Mouse (Mus musculus) heart, embryonic 11.5 days (tissue): Measurements from ENCODE around the gene Cpsf2. TPM values are rescaled to one million over a fixed set of nuclear protein-coding genes. Genes with fewer than 3 reads are reported as not detected.
"Not testable (repeated sequence)": the region's sequence is repeated elsewhere in the genome, so short reads cannot be mapped to it uniquely, and the experiment has no call there.

Source experiments
- ATAC-seq: fragments of 200-750 bp; cut with Nextera tagmentation; replicated peaks from 2 replicates; pipeline ENCODE4 v1.8.0; 2017; ENCODE audit warnings: moderate library complexity; ENCODE audit not compliant: insufficient number of reproducible peaks, low FRiP score, low TSS enrichment
- H3K27ac ChIP-seq: fragments of 300-500 bp; sonication (generic); 2 replicates; pipeline ENCODE4 v1.5.1; 2014; ENCODE audit warnings: mild to moderate bottlenecking, low read depth, low read length
- H3K27me3 ChIP-seq: fragments of 300-500 bp; sonication (generic); 2 replicates; pipeline ENCODE4 v1.6.1; 2014; ENCODE audit warnings: mild to moderate bottlenecking, low read length, mixed read lengths; ENCODE audit not compliant: control insufficient read depth, insufficient read depth
- H3K36me3 ChIP-seq: fragments of 300-500 bp; sonication (generic); 2 replicates; pipeline ENCODE4 v1.6.1; 2014; ENCODE audit warnings: mild to moderate bottlenecking, low read length, moderate library complexity, mixed read lengths; ENCODE audit not compliant: control insufficient read depth, insufficient read depth
- H3K4me1 ChIP-seq: fragments of 300-500 bp; sonication (generic); 2 replicates; pipeline ENCODE4 v1.6.1; 2014; ENCODE audit warnings: low read length; ENCODE audit not compliant: control insufficient read depth, insufficient read depth
- H3K4me2 ChIP-seq: fragments of 300-500 bp; sonication (generic); 2 replicates; pipeline ENCODE4 v1.6.1; 2014; ENCODE audit warnings: mild to moderate bottlenecking, moderate library complexity
- H3K4me3 ChIP-seq: fragments of 300-500 bp; sonication (generic); 2 replicates; pipeline ENCODE4 v1.5.1; 2014; ENCODE audit warnings: low read depth, low read length
- H3K9ac ChIP-seq: fragments of 300-500 bp; sonication (generic); 2 replicates; pipeline ENCODE4 v1.6.1; 2014; ENCODE audit warnings: mild to moderate bottlenecking, low read depth, low read length, moderate library complexity
- H3K9me3 ChIP-seq: fragments of 300-500 bp; sonication (generic); replicated peaks from 2 replicates; pipeline ENCODE4 v1.6.1; 2016; ENCODE audit warnings: low read length; ENCODE audit not compliant: control insufficient read depth
- WGBS: fragments of 180-500 bp; shearing (Covaris S2); extraction: QIAGEN DNeasy Blood & Tissue Kit; methylation state at CpG from one replicate; pipeline ENCODE4 v1.1.7; 2014; ENCODE audit not compliant: insufficient replicate concordance; 5-methylcytosine and 5-hydroxymethylcytosine counted together
- polyA plus RNA-seq: library from polyadenylated mRNA; unstranded; fragments of >200 nt; fragmentation: Nextera tagmentation; extraction: Ambion mirVana; gene quantifications from 2 replicates; pipeline ENCODE4 v1.2.1, GENCODE M21; 2014

The Cpsf2 gene
- polyA plus RNA-seq, result 26.3 and 31.5 TPM in 2 replicates

DNA sequence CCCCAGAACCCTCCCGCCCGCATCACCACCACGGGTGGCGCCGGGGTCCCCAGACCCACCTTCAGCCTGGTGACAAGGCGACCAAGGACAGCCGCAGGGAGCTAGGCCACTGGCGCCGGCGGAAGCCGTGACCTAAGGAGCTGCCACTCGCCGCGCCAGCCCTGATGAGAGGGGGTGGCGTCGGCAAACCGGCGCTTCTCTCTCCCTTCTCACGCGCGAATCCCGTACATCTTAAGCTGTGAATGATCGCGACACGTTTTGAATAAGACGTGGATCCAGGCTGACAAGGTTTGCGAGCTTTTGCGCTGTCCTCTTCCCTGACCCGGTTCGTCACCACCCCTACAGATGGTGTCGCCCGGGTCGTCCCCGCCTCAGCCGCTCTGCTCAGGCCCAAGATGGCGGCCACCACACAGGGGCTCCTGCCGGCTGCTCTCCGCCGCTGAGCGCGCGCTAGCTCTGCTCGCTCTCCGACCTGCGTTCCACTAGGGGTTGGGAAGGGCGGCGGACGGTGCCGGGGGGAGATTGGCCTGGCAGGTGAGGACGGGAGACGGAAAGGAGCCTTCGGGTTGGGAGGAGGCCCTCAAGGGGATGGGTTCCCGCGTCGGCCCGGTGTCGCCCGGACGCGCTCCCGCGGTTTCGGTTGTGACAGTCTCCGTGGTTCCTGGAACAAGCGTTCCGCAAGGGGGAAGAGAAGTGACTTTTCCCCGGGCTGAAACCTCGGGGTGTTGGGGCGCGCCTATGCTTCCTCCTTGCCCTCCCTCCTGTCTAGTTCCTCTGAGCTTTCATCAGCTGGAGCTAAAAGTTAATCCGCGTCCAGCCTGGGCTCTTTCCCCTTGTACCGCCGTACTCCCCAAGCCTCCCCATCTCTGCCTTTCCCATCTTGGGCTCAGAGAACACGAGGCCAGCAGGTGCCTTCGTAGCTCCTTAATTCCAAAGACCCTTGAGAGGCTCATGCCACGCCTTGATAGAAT lies at the start of gene Cpsf2:
TSS of gene Cpsf2 (plus strand) at position 388 of the 971 bp plus-strand sequence.
- peak within 1 kb of the TSS; percentile 87 for H3K4me2 ChIP-seq
- H3K4me1 ChIP-seq, result peaks cover 15% of the 10 kb centered on the region
- H3K9ac ChIP-seq, result peak within 1 kb of the TSS; percentile 96
- ATAC-seq, result peak; percentile 94
- no peaks in the 10 kb centered on the region for H3K9me3 ChIP-seq
- peak within 1 kb of the TSS; percentile 96 for H3K4me3 ChIP-seq
- no peaks in the 10 kb centered on the region for H3K27me3 ChIP-seq
- WGBS, result under 1% methylated on average over 77 of the region's 77 CpGs
- H3K27ac ChIP-seq, result peak within 1 kb of the TSS; percentile 89
- no peaks in the 10 kb centered on the region for H3K36me3 ChIP-seq

DNA sequence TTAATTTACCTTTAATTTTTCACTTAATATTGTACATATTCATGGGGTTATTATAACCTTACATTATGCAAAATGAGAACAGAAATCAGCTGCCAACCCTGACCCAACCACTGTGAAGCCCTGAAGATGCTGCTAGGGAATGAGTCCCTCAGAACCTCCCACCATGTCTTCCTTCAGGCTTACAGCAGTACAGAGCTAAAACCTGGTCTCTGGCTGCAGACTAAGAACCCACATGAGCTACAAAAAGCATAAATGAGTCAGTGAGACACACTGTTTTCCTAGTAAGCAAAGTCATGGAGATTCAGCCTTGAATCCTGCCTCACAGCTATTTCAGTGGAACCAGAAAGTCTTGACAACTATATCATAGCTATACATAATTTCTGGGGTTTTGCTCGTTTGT lies 47.4 kb upstream of the Cpsf2 start:
- Histone ChIP-seq H3K27ac (no peak overlapping the region), H3K9ac (no peak overlapping the region), H3K4me1 (no peaks in the 10 kb centered on the region), H3K36me3 (peaks cover 8% of the 10 kb centered on the region), H3K9me3 (no peaks in the 10 kb centered on the region), H3K27me3 (no peaks in the 10 kb centered on the region), H3K4me2 (no peak overlapping the region), H3K4me3 (no peak overlapping the region)
- WGBS, result 58% methylated on average over 1 of the region's 1 CpGs
- no peak for ATAC-seq

DNA sequence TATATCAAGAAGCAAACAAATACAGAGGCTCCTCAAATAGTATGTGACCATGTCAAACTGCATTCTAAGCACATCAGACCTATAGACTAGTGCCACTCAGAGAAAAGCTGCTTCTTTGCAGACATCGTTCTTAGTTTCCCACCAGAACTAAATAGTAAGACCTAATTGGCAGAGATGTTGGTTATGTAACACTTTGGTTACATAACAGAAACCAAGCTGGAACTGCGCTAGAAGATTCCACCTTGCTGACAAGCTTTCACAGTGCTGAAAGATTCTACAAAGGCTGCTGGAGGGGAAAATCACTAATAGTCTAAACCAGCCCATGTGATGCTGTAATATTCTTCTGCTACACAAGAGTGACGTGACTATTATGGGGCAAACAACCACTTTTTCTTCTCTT lies 40.6 kb upstream of the Cpsf2 start:
- H3K27ac ChIP-seq, result no peak overlapping the region
- H3K4me3 ChIP-seq, result no peak overlapping the region
- H3K36me3 ChIP-seq, result peaks cover 13% of the 10 kb centered on the region
- no peaks in the 10 kb centered on the region for H3K27me3 ChIP-seq
- ATAC-seq, result no peak
- no peak overlapping the region for H3K9ac ChIP-seq
- 91% methylated on average over 3 of the region's 3 CpGs for WGBS
- H3K4me1 ChIP-seq, result no peaks in the 10 kb centered on the region
- H3K9me3 ChIP-seq, result no peaks in the 10 kb centered on the region
- no peak overlapping the region for H3K4me2 ChIP-seq

DNA sequence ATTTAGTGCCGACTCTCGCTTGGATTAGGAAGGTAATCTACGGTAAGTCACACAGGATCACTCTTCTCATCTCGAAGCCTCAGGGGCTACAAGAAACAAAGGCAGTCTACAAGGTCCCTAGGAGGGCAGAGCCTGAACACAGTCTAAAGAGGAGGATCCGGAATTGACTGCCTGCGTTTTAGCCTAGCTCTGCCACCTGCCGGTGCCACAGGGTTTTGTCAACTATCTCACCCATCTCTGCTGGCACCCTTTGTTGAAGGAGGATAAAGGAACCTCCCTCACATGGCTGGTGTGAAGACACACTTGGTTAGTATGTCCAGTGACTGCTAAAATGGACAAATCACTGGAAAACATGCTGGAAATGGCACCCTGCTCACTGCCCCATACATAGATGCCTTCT lies 38.2 kb upstream of the Cpsf2 start:
- H3K27me3 ChIP-seq, result no peaks in the 10 kb centered on the region
- no peak overlapping the region for H3K4me3 ChIP-seq
- no peak overlapping the region for H3K27ac ChIP-seq
- peaks cover 24% of the 10 kb centered on the region for H3K36me3 ChIP-seq
- WGBS, result 93% methylated on average over 7 of the region's 7 CpGs
- no peak overlapping the region for H3K4me2 ChIP-seq
- H3K9me3 ChIP-seq, result no peaks in the 10 kb centered on the region
- no peaks in the 10 kb centered on the region for H3K4me1 ChIP-seq
- H3K9ac ChIP-seq, result no peak overlapping the region
- ATAC-seq, result no peak

DNA sequence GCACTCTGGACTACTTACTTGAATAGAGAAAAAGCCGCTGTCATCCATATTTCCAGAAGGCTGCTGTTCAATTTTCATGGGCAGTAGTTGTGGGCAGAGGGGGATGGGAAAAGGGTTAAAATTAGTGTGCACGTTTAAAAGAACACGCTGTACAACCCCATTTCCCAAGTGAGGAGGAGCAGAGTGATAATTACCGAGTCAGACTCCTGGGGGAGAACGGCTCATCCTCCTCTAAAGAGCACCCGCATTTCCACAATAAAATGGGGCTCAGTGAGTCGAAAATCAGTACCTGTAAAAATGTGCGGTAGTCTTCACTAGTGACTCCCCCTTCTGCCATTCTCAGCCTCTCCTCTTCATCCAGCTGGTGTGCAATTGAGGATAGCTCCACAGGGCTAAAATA lies 27.8 kb upstream of the Cpsf2 start:
- Histone ChIP-seq H3K27ac (no peak overlapping the region), H3K27me3 (no peaks in the 10 kb centered on the region), H3K36me3 (peaks cover 19% of the 10 kb centered on the region), H3K9me3 (no peaks in the 10 kb centered on the region), H3K4me1 (no peaks in the 10 kb centered on the region), H3K4me3 (no peak overlapping the region), H3K4me2 (no peak overlapping the region), H3K9ac (no peak overlapping the region)
- ATAC-seq, result no peak
- 89% methylated on average over 8 of the region's 8 CpGs for WGBS

DNA sequence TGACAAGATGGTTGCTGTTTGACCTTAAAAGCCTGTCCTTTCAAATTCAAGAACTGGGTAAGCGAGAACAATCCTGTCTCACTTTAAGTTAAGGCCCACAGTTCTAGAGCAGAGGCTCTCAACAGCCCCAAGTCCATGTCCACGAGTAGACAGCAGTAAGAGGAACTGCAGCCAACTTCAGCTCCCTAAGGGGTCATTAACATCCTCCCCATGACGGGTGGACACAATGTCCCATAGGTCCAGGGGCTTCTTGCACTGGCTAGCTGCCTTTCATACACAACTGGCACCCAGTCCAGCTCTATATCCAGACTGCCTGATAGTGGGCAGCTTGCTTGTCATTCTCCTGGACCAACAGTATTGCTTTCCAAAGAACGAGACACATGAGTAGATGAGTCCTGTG lies 27.0 kb upstream of the Cpsf2 start:
- H3K4me1 ChIP-seq, result no peaks in the 10 kb centered on the region
- no peaks in the 10 kb centered on the region for H3K9me3 ChIP-seq
- H3K4me3 ChIP-seq, result no peak overlapping the region
- WGBS, result 79% methylated on average over 4 of the region's 4 CpGs
- H3K27me3 ChIP-seq, result no peaks in the 10 kb centered on the region
- H3K27ac ChIP-seq, result no peak overlapping the region
- no peak overlapping the region for H3K4me2 ChIP-seq
- H3K9ac ChIP-seq, result no peak overlapping the region
- peaks cover 19% of the 10 kb centered on the region for H3K36me3 ChIP-seq
- ATAC-seq, result no peak

DNA sequence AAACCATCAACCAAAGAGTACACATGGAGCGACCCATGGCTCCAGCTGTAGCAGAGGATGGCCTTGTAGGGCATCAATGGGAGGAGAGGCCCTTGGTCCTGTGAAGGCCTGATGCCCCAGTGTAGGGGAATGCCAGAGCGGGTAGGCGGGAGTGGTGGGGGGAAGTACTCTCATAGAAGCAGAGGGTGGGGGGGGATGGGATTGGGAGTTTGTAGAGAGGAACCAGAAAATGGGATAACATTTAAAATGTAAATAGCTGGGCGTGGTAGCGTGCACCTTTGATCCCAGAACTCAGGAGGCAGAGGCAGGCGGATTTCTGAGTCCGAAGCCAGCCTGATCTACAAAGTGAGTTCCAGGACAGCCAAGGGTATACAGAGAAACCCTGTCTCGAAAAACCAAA lies 20.0 kb upstream of the Cpsf2 start:
- not testable (repeated sequence) for ATAC-seq, H3K4me3 ChIP-seq, H3K27me3 ChIP-seq, H3K36me3 ChIP-seq, H3K9ac ChIP-seq, H3K4me1 ChIP-seq, H3K9me3 ChIP-seq, H3K27ac ChIP-seq, H3K4me2 ChIP-seq
- WGBS, result 86% methylated on average over 8 of the region's 8 CpGs

DNA sequence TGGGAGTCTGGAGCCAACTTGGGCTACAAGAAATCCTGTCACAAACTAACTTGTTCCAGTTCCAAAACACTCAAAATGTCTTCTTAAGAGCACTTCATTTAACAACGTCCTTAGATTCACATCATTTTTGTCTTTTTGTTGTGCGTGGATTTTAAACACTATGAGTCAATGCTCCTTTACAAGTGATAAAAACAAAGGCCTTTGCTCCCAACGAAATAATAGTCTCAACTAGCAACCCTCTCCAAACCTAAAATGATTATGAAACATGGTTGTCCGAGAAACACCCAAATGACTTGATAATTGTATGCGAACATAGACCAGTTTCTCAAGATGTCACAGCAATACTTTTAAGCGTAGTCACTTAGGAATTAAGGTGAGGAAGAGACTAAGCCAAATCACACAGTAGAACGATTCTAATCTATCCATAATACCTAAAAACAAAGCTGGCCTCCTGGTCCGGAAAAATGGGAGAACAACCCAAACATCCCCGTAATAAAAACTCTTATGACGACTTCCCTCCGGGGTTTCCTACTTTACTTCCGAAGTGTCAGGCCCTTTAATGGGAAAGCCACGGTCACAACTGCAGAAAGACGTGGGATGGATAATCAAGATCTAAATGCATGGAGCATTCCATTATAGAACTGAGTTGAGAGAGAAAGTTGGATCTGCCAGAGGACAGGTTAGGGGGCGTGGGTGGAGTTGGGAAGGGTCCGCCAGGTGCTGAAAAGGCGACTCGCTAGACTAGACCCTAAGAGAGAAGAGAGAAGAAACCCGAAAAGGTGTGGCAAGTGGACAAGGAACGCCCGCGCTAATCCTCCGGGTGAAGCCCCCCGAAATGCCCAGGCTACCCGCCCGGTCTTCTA lies 18.5 kb upstream of the Cpsf2 start:
- Histone ChIP-seq H3K4me3 (peak overlapping the region; percentile 97), H3K4me2 (peak overlapping the region; percentile 69), H3K4me1 (peaks cover 2% of the 10 kb centered on the region; the same call in 1 of the 2 replicates), H3K9me3 (no peaks in the 10 kb centered on the region), H3K27me3 (no peaks in the 10 kb centered on the region), H3K36me3 (no peaks in the 10 kb centered on the region), H3K9ac (peak overlapping the region; percentile 91), H3K27ac (peak overlapping the region; percentile 70)
- peak; percentile 24; the same call in 1 of the 2 replicates for ATAC-seq
- 11% methylated on average over 26 of the region's 26 CpGs for WGBS
